Mouse (Mus musculus): ENCODE measurements around the gene Kiz.
A peak's percentile ranks its signal among the peaks of the same experiment; 100 is the strongest.

Gene Kiz

DNA sequence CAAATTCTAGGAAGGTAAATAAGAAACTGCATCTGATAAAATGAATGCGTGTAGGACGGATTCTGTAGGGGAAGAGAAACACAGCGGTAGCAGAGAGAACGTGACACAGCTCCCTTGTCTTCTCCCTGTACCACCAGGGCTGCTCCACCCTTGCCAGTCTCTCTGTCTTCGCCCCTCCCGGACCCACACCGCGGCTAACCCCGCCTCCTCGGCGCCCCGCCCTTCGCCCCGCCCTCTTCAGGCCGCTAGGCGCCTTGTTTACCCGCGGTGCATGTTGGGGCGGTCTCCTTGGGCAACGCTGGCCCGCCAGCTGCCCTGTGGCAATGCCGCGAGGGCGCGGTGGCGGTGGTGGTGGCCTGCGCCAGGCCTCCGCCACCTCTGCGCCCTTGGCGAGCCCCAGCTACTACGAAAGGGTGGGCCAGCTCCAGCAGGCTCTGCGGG is at the start of gene Kiz:
Kiz (plus strand) TSS at position 266 of the 441 bp plus-strand sequence.
- peak; percentile 97 to 98 for DNase-seq (ENCODE audit: low spot score in 2 of 2)

- no peak for DNase-seq (ENCODE audit: low spot score in 2 of 2)
These were observed 45.9 kb upstream of the Kiz start for GRCm38 (mm10) chr2:146809706-146810256.

DNA sequence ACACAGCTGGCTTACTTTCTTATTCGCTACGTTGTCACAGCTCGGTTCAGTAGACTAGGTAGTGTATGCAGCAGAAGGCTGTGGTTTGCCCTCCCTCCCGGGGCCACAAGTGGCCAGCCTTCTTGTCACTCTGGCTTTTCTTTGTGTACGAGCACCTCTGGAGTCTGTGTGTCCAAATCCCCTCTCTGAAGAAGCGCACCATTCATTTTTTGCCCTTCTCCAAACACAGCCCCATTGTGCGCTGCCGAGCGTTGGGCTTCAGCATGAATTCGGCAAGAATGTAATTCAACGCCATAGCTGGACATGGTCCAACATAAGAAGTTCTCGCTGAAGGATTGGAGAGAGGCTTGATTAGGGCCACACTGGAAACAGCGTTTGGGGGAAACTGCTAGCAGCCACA is 45.0 kb upstream of the Kiz start:
- DNase-seq (ENCODE audit: low spot score in 2 of 2), result no peak

- DNase-seq (ENCODE audit: low spot score in 2 of 2), result no peak
These were observed 40.7 kb upstream of the Kiz start for GRCm38 (mm10) chr2:146814978-146815377.

- no peak for DNase-seq (ENCODE audit: low spot score in 2 of 2)
These were observed 36.6 kb upstream of the Kiz start for GRCm38 (mm10) chr2:146819065-146819464.

DNA sequence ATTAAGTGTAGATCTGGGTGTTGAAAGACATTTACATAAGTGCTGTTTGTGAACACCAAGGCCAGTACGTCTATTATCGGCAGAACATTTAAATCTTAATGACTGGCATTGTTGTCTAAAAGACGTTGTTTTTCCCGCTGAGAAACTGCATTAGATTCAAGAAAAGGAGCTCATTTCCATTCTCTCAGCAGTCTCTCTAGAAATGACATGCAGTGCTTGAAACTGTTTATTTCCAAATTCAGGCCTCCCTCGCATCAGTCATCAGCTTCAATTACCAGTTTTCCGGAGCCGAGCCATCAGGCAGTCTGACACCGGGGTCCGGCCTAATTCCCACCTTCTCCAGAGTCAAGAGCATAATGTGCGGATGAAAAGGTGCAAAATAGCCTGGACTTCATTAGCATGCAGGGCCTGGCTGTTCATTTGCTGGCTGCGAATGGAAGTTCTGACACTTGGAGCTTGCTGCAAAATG is 32.1 kb upstream of the Kiz start:
- DNase-seq (ENCODE audit: low spot score in 2 of 2), result no peak

DNA sequence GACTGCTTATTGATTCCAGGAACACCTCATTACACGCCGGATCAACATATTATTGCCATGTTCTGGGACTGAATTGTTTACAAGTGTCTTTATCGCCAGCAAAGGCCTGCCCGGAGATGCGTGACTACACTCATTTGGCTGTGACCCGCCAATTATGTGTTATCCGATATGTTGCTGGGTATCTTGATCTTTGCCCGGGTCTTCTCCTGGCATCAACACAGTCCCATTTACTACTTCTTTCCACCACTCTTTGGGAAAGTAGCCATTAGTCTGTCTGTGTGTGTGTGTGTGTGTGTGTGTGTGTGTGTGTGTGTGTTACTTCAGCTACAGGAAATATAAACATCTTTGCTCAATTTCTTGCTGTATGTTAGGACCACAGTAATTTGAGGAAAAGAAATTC is 31.6 kb upstream of the Kiz start:
- DNase-seq (ENCODE audit: low spot score in 2 of 2), result no peak

- DNase-seq (ENCODE audit: low spot score in 2 of 2), result no peak
These were observed 27.7 kb upstream of the Kiz start for GRCm38 (mm10) chr2:146828006-146828405.

- no peak for DNase-seq (ENCODE audit: low spot score in 2 of 2)
These were observed 22.2 kb upstream of the Kiz start for GRCm38 (mm10) chr2:146833222-146834063.

- DNase-seq (ENCODE audit: low spot score in 2 of 2), result no peak
These were observed 21.7 kb upstream of the Kiz start for GRCm38 (mm10) chr2:146834064-146834313.

GRCm38 (mm10) chr2:146834314-146835201 is 21.1 kb upstream of the Kiz start:
- no peak for DNase-seq (ENCODE audit: low spot score in 2 of 2)

GRCm38 (mm10) chr2:146835241-146835990 is 20.2 kb upstream of the Kiz start:
- DNase-seq (ENCODE audit: low spot score in 2 of 2), result no peak

- DNase-seq (ENCODE audit: low spot score in 2 of 2), result no peak
These were observed 19.4 kb upstream of the Kiz start for GRCm38 (mm10) chr2:146836246-146836645.

GRCm38 (mm10) chr2:146836871-146837550 is 18.7 kb upstream of the Kiz start:
- DNase-seq (ENCODE audit: low spot score in 2 of 2), result no peak

DNA sequence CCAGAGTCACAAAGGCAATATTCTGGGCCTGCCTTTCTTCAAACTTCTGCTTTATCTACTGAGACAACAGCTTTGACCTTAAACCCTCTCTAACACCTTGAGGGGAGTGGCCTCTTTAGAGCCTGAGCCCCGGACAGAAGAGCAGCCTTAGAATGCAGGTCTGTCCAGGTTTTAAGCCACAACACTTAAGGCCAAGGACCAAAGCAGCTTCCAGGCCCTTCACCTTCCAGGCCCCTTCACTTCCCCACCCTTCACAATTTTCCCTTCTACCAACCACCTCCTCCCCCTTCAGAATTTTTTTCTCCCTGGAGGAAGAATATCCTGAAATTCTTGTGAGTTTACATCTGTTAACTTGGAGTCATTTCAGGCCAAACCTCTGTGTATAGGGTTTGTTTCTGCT is 18.0 kb upstream of the Kiz start:
- no peak for DNase-seq (ENCODE audit: low spot score in 2 of 2)

DNA sequence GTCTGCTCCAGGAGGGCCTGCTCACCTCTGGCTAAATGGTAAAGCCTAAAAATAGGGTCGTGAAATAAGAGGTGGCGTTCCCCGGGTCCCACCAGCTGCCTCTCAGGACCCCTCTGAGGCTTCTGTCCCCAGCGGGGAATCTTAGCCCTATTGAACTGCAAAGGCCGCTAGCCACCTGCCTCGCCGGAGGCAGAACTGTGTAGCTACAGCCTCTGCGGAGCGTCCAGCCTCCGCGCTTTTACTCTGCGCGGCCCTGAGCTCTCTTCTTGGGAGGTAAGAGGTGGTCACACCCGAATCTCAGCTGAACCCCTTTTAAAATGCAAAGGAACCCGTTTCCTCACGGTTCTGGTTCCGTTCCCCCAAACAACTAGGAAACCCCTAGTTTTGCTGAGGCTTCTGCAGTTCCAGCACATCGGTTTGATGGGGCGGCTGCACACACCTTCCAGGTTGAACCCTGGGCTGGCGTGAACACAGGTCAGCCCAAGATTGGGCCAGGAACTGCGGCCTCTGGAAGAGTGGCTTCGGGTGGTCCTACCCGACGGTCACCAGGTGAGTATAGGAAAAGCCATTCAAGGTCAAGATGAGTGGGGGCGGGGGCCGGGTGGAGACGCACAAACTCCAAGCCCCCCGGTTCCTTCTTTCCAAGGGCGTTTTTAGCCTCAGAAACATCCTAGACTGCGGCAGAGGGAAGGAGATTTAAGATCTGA is 16.9 kb upstream of the Kiz start:
- no peak for DNase-seq (ENCODE audit: low spot score in 2 of 2)

DNA sequence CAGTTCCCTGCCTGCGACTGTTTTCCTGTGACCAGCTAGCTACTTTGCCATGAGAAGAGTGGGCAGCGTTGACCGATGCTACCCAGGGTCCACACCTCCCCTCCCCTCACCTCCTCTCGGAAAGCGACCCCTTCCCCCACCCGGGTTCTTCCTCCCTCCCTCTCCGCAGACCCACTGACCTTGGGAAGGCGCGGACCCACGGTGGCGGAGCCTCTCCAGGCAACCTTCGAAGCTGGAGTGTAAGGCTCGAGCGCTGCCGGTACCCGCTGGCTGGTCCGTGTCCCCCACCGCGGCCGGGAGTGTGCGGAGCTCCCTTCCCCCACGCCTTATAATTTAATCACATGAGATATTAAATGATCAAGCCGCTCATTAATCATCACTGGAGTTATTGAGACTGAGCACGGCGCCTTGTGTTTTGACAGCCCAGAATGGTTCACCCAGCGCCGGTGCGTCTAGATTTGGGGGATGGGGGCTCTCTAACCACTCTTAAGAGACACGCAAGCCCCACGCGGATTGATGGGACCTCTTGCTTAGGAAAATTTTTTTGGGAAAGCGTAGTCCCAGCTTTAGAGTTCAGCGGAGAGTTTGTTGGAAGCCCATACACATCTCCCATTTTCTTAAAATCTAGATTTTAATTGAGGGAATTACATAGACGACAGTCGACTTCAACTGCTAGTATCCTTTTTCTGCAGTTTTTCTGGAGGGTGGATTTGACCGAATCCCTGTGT is 16.2 kb upstream of the Kiz start:
- no peak for DNase-seq (ENCODE audit: low spot score in 2 of 2)

DNA sequence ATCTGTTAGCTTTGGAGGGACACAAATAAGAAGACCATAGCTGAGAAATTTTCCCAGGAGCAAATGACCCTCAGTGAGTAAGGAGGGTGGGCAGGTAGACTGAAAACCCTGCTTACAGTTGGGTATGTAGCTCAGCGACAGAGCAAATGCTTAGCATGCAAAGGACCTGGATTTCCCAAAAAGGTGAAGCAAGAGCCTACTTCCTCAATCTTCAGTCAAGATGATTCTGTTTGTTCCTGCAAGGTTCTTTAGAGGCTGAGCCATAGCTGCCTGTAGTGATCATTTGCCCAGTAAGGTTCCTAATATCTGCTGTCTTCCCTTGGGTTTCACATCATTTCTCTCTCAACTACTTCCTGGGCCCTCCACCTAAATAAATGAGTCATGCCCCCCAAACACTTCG is 7.8 kb upstream of the Kiz start:
- no peak for DNase-seq (ENCODE audit: low spot score in 2 of 2)

DNA sequence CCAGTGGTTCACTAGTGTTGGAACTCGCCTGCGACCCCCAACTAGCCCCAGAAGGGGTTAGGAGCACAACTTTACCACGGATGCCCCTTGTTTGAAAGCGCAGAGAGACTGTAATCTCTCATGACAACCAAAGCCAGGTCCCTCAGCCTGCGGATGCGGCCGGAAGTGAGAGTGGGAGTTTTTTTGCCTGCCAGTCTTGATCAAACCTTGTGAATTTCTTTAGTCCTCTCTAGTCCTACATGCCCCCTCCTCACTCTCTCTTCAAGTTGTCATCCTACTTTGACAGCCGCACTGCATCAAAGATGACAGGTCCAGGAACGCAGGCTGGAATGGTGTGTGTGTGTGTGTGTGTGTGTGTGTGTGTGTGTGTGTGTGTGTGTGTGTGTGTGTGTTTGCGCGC is 456 bp downstream of the Kiz start:
- no peak for DNase-seq (ENCODE audit: low spot score in 2 of 2)

- peak in 1 of 2 experiments; percentile 46 for DNase-seq (ENCODE audit: low spot score in 2 of 2)
These were observed 1.2 kb downstream of the Kiz start for GRCm38 (mm10) chr2:146856853-146857252.
